Mouse (Mus musculus): ENCODE results near the gene 4930564D02Rik. TPM values are rescaled to one million over a fixed set of nuclear protein-coding genes. Genes with fewer than 3 reads are reported as not detected.
A peak's percentile ranks its signal among the peaks of the same experiment; 100 is the strongest.

4930564D02Rik gene
- total and polyA plus RNA-seq, 3 experiments: not detected

GRCm38 (mm10) chr3:105090147-105090546, 23.5 kb downstream of the 4930564D02Rik start:
- TF ChIP-seq EP300 (IDR thresholded peaks at IDR 0.05; ENCODE audit: insufficient read depth, low read depth, low read length) (no peak), CTCF (IDR thresholded peaks at IDR 0.05) (no peak), POLR2A (IDR thresholded peaks at IDR 0.05; ENCODE audit: insufficient read depth, low read depth, low read length) (no peak)
- DNase-seq: no peak
- Histone ChIP-seq H3K4me3 (no peak overlapping the region), H3K4me1 (ENCODE audit: control insufficient read depth, insufficient read depth, low read length) (peaks cover 7% of the 10 kb centered on the region), H3K9ac (ENCODE audit: low read depth, low read length) (no peak overlapping the region), H3K36me3 (ENCODE audit: control insufficient read depth, insufficient read depth, low read length) (no peaks in the 10 kb centered on the region), H3K27ac (no peak overlapping the region), H3K79me2 (replicated peaks; ENCODE audit: control insufficient read depth, insufficient read depth, low read length) (no peaks in the 10 kb centered on the region), H3K27me3 (ENCODE audit: control insufficient read depth, insufficient read depth, low read length) (no peaks in the 10 kb centered on the region)
- intact Hi-C loops (cut with DNase I): no loop called here
- WGBS: 87% methylated on average over 7 of the region's 7 CpGs

- H3K27ac ChIP-seq: no peak overlapping the region
- peaks cover 7% of the 10 kb centered on the region for H3K4me1 ChIP-seq (ENCODE audit: control insufficient read depth, insufficient read depth, low read length)
- no peaks in the 10 kb centered on the region for H3K79me2 ChIP-seq (replicated peaks; ENCODE audit: control insufficient read depth, insufficient read depth, low read length)
- no peak overlapping the region for H3K4me3 ChIP-seq
- WGBS: 20% methylated on average over 3 of the region's 3 CpGs
- TF ChIP-seq POLR2A (IDR thresholded peaks at IDR 0.05; ENCODE audit: insufficient read depth, low read depth, low read length): no peak
- TF ChIP-seq EP300 (IDR thresholded peaks at IDR 0.05; ENCODE audit: insufficient read depth, low read depth, low read length): 0 out of 2 replicates have a peak, but pooled peaks have one; percentile 43
- TF ChIP-seq CTCF (IDR thresholded peaks at IDR 0.05): peak; percentile 74
- no peaks in the 10 kb centered on the region for H3K27me3 ChIP-seq (ENCODE audit: control insufficient read depth, insufficient read depth, low read length)
- H3K9ac ChIP-seq (ENCODE audit: low read depth, low read length): no peak overlapping the region
- no peaks in the 10 kb centered on the region for H3K36me3 ChIP-seq (ENCODE audit: control insufficient read depth, insufficient read depth, low read length)
- intact Hi-C loops (cut with DNase I): no loop called here
- peak; percentile 37 to 53 for DNase-seq
Observed at GRCm38 (mm10) chr3:105090981-105091380, 24.3 kb downstream of the 4930564D02Rik start.

- Histone ChIP-seq H3K36me3 (ENCODE audit: control insufficient read depth, insufficient read depth, low read length) (no peaks in the 10 kb centered on the region), H3K4me3 (no peak overlapping the region), H3K4me1 (ENCODE audit: control insufficient read depth, insufficient read depth, low read length) (peaks cover 3% of the 10 kb centered on the region), H3K9ac (ENCODE audit: low read depth, low read length) (no peak overlapping the region), H3K27ac (no peak overlapping the region), H3K79me2 (replicated peaks; ENCODE audit: control insufficient read depth, insufficient read depth, low read length) (no peaks in the 10 kb centered on the region), H3K27me3 (ENCODE audit: control insufficient read depth, insufficient read depth, low read length) (no peaks in the 10 kb centered on the region)
- intact Hi-C loops (cut with DNase I): no loop called here
- WGBS: 69% methylated on average over 11 of the region's 11 CpGs
- TF ChIP-seq CTCF (IDR thresholded peaks at IDR 0.05) (no peak), EP300 (IDR thresholded peaks at IDR 0.05; ENCODE audit: insufficient read depth, low read depth, low read length) (no peak)
- no peak for DNase-seq
Observed at GRCm38 (mm10) chr3:105092721-105093505, 26.3 kb downstream of the 4930564D02Rik start.

- no peak overlapping the region for H3K27ac ChIP-seq
- H3K79me2 ChIP-seq (replicated peaks; ENCODE audit: control insufficient read depth, insufficient read depth, low read length): no peaks in the 10 kb centered on the region
- intact Hi-C loops (cut with DNase I): no loop called here
- no peak overlapping the region for H3K9ac ChIP-seq (ENCODE audit: low read depth, low read length)
- no peaks in the 10 kb centered on the region for H3K27me3 ChIP-seq (ENCODE audit: control insufficient read depth, insufficient read depth, low read length)
- DNase-seq: no peak
- WGBS: 77% methylated on average over 2 of the region's 2 CpGs
- no peaks in the 10 kb centered on the region for H3K36me3 ChIP-seq (ENCODE audit: control insufficient read depth, insufficient read depth, low read length)
- peaks cover 2% of the 10 kb centered on the region for H3K4me1 ChIP-seq (ENCODE audit: control insufficient read depth, insufficient read depth, low read length)
- TF ChIP-seq EP300 (IDR thresholded peaks at IDR 0.05; ENCODE audit: insufficient read depth, low read depth, low read length) (no peak), CTCF (IDR thresholded peaks at IDR 0.05) (peak; percentile 16; the same call in 1 of the 2 replicates)
- no peak overlapping the region for H3K4me3 ChIP-seq
Observed at GRCm38 (mm10) chr3:105094448-105094847, 27.8 kb downstream of the 4930564D02Rik start.

- DNase-seq: no peak
Observed at GRCm38 (mm10) chr3:105095026-105095425, 28.4 kb downstream of the 4930564D02Rik start.

GRCm38 (mm10) chr3:105097581-105097980, 30.9 kb downstream of the 4930564D02Rik start:
- WGBS: 64% methylated on average over 4 of the region's 4 CpGs
- no peaks in the 10 kb centered on the region for H3K36me3 ChIP-seq (ENCODE audit: control insufficient read depth, insufficient read depth, low read length)
- TF ChIP-seq CTCF (IDR thresholded peaks at IDR 0.05) (no peak), EP300 (IDR thresholded peaks at IDR 0.05; ENCODE audit: insufficient read depth, low read depth, low read length) (no peak), POLR2A (IDR thresholded peaks at IDR 0.05; ENCODE audit: insufficient read depth, low read depth, low read length) (no peak)
- peaks cover 3% of the 10 kb centered on the region; the same call in 1 of the 2 replicates for H3K4me1 ChIP-seq (ENCODE audit: control insufficient read depth, insufficient read depth, low read length)
- H3K27me3 ChIP-seq (ENCODE audit: control insufficient read depth, insufficient read depth, low read length): no peaks in the 10 kb centered on the region
- no peaks in the 10 kb centered on the region for H3K79me2 ChIP-seq (replicated peaks; ENCODE audit: control insufficient read depth, insufficient read depth, low read length)
- H3K27ac ChIP-seq: no peak overlapping the region
- DNase-seq: no peak
- H3K9ac ChIP-seq (ENCODE audit: low read depth, low read length): no peak overlapping the region
- intact Hi-C loops (cut with DNase I): no loop called here
- H3K4me3 ChIP-seq: no peak overlapping the region

More at GRCm38 (mm10) chr3:105095026-105095425, 28.4 kb downstream of the 4930564D02Rik start:
- intact Hi-C loops (cut with DNase I): no loop called here
- Histone ChIP-seq H3K79me2 (replicated peaks; ENCODE audit: control insufficient read depth, insufficient read depth, low read length) (no peaks in the 10 kb centered on the region), H3K27ac (no peak overlapping the region), H3K36me3 (ENCODE audit: control insufficient read depth, insufficient read depth, low read length) (no peaks in the 10 kb centered on the region), H3K9ac (ENCODE audit: low read depth, low read length) (no peak overlapping the region), H3K4me3 (no peak overlapping the region), H3K27me3 (ENCODE audit: control insufficient read depth, insufficient read depth, low read length) (no peaks in the 10 kb centered on the region), H3K4me1 (ENCODE audit: control insufficient read depth, insufficient read depth, low read length) (peaks cover 4% of the 10 kb centered on the region)
- WGBS: 71% methylated on average over 5 of the region's 5 CpGs
- TF ChIP-seq CTCF (IDR thresholded peaks at IDR 0.05) (no peak), EP300 (IDR thresholded peaks at IDR 0.05; ENCODE audit: insufficient read depth, low read depth, low read length) (no peak), POLR2A (IDR thresholded peaks at IDR 0.05; ENCODE audit: insufficient read depth, low read depth, low read length) (no peak)
